Mouse (Mus musculus) activated CD4-positive, CD25-positive, alpha-beta regulatory T cell (primary cell): ENCODE measurements around the gene Pnkp. TPM values are rescaled to one million over a fixed set of nuclear protein-coding genes. Genes with fewer than 3 reads are reported as not detected.

Experiments
- polyA plus RNA-seq, 2 experiments: library from polyadenylated mRNA; unstranded; fragments of 100-300 nt; shearing (Covaris generic); gene quantifications; one replicate each; pipeline ENCODE4 v1.2.1; 2017

The Pnkp gene
- 10 to 100 TPM; 68.0 to 97.8 TPM for polyA plus RNA-seq

DNA sequence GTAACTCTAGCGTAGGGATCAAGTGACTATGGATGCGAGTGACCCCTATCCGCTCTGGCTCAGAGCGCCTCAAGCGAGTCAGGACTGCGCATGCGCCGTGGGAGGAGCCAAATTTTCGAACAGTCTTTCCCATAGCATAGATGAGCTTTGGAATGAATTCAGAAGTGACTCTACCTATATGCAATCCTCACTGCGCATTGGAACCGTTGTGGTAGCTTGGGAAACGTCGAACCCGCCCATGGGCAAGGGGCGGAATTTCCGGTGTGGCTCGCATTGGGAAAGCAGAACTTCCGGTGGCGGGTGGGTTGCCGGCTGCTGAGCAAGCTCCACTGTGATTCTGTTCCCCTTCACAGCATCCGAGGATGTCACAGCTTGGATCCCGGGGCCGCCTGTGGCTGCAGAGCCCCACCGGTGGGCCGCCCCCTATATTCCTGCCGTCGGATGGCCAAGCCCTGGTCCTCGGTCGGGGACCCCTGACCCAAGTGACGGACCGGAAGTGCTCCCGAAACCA lies at the start of gene Pnkp:
Pnkp (plus strand) TSS at position 98 of the 511 bp plus-strand sequence.

DNA sequence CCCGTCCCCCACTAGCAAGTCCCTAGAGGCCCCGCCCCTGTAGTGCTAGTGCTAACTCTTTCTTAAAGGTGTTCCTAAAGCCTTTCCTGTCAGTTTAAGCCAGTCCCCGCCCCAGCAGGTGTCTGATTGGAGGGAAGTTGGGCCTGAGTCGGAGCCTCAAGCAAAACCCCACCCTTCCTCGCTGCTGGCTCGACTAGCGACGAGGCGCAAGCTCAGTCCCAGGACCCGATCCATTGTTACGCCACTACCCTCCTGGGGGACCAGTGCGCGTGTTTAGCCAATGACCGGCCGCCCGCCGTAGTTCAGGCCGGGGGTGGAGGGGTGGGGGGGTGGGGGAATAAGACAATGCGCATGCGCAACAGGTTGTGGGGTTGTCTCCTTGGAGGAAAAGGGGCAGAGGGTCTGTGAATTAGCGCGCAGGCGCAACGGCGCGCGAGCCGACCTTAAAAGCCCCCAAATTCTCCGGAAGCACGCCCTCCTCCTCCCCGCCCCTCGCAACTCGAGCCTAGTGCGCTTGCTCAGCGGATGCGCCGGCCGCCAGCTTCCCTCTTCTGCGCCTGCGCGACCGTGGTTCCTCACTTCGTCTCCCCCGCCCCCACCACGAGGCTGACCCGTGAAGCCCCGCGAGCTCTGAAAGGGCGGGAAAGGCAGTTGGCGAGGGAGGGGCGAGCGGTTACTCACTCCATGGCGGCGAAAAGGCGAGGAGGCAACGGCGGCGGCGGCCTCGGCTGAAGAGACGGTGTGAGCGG lies 41.0 kb upstream of the Pnkp start, which contains the start of the genes Nup62 and Il4i1:
Nup62 (plus strand) TSS at position 368 of the 749 bp plus-strand sequence.
Il4i1 (plus strand) TSS at position 667 of the 749 bp plus-strand sequence.

DNA sequence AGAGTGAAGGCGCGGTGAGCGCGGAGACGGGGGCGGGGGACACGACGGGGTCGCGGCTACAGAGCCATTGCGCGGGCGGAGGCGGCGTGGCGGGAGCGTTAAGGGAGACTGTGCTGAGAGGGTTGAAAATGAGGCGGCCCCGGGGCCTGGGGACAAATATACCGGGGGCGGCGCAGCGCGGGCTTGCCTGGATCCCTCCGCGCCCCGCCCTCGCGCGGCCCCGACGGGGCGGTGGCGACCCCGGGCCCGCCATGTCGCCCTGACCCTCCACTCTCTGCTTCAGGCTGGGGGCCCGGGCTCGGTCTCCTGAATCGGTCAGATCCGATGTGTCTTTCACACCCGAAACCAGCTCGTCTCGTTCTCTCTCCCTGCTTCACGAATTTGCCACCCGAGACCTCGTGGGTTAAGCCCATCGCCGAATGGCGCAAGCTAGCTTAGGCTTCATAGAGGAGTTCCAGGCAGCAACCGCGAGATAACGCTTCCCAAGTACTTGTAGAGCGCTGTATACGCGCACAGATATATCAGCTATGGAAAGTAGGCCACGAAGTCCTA lies 40.4 kb upstream of the Pnkp start, which contains the start of gene Atf5:
Atf5 (minus strand) TSS at position 189 of the 552 bp plus-strand sequence.

DNA sequence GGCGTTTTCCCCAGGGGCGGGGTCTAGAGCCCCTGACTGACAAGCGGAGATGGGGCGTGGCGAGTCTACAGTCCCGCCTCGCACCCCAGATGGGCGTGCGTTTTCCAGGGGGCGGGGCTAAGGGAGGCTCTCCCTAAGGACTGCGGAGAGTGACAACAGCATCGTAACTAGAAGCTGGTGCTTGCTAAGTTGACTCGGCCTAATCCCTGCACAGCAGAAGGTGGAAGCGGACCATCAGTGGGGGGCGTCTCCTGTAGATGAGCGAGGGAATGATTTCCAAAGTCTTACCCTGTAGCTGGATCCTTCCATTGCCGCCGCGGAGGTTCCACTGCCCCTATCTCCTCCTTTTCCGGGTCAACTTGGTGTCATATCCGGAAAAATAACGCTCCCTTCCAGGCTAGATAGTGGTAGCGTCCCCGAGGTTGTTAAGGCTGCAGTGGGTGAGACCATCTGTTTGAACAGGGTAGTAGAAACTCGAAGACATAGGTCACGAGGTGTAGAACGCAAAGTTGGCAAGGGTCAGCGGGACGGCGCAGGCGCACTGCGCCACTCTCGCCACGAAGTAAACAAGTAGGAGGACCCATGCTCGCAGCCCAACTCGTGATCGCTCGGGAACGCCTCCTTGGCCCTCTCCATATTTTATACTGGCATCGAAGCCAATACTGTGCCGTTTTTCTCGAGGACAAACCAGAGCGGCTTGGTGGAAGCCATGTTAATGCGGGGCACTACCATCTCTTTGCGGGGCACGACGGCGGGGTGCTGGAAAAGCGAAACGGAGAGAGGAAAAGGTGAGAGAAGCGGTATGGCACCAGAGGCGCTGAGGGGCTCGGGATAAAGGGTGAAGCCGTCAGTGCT lies 8.2 kb upstream of the Pnkp start, which contains the start of the genes Akt1s1 and Tbc1d17:
Akt1s1 (plus strand) TSS at position 431 of the 855 bp plus-strand sequence.
Tbc1d17 (minus strand) TSS at position 519 of the 855 bp plus-strand sequence.

DNA sequence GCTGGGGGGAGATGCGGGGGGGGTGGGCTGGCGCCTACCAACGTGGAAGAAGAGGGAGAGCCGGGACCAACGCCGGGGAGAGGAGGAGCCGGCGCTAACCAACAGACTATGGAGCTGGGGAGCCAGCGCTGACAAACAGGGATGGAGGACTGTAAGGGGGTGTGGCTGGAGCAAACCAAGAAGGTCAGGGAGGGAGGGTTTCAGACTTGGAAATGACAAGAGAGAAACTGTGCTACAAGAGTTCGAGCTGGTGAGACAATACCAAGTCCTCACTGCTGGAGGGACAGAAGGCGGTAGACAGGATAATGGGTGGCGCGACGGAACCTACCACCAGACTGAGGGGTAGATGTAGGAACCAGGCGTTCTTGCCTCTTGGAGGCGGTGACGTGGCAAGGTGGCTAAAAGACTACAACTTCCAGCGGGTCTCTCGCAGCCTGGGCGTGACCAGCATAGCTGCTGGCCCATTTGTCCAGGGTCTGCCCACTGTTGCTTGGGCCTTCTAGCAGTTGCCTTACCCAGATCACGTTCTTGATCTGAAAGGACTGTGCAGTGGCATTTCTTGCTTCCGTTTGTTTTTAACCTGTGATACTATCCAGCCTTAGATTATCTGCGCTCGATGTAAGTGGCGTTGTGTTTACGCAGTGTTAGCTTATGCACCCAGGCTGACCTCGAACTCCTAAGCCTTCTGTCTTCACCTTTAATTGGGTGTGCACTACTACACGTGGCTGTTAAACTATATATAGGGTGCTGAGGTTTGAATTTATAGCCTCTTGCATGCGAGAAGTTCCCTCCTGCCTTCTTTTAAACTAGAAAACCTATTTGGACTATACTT lies 13.0 kb downstream of the Pnkp start, which contains the start of gene Ptov1:
Ptov1 (minus strand) TSS at position 92 of the 832 bp plus-strand sequence.

DNA sequence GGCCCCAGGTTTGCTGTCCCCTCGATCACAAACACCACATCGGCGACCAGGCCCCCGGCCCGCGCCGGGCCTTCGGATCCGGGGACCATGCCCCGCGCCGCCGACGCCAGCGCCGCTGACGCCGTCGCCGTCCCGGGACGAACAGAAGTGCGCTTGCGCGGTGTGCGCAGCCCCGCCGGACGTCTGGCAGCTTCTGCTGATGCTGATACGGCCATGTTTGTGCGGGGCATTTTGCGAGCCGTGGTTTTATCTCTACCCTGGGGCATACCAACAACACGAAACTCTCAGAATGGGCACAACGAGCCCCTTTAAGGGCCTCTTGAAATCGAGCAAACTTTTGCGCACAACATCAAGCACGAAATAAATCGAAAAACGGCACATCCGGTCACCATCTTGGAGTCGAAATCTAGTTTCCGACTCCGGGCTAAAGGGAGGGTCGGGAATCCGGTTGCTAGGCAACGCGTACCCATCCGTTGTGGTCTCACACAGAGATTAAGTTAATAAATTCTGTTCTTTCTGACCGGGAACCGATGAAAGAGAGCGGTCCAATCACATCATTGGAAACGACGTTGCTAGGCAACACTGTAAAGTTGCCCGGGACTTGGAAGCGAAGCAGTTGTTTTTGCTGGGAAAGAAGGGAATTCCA lies 35.5 kb downstream of the Pnkp start, which contains the start of gene Med25:
Med25 (minus strand) TSS at position 437 of the 646 bp plus-strand sequence.

DNA sequence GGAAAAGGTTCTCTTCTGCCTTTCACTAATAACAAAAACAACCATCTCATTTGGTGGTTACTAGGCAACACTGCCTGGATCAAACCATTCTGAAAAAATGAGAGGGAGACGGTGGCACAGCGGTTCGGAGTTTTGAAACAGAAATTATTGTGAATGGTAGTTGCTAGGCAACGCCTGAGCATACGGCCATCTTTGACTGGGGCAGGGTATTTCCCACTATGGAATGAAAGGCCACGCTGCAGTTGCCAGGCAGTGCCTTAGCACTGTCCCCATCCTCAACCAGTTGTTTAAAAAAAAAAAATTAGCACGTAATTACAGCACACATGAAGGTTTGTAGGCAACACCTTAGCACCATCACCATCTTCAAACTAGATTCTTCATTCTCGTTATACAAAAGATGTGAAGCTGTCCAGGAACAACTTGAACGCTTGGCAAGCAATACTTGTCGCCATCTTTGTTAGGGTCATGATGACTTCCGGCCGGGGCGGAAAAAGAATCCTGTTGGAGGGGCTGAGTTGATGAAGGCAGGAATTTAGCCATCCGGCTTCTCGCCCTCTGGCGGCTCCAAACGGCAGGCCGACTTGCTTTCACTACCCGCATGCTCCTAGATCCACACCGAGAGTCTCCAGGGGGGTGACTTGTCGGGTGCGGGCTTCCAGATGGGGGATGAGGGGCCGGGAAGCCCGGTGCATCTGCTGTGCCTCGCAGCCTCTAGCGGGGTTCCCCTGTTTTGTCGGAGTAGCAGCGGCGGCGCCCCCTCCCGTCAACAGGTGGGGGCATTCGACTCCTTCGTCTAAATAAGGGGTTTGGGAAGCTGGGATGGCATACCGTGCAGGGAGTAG lies 38.9 kb downstream of the Pnkp start, which contains the start of gene Fuz:
Fuz (plus strand) TSS at position 487 of the 842 bp plus-strand sequence.

Other genes with a start within 250 kb of the Pnkp start
- gene Myh14, start 186.3 kb upstream of the Pnkp start, polyA plus RNA-seq: under 1 TPM in 1 of 2 experiments, not detected in 1; 0.26 TPM
- gene Izumo2, start 148.4 kb upstream of the Pnkp start, polyA plus RNA-seq: not detected
- gene Vrk3, start 108.7 kb upstream of the Pnkp start, polyA plus RNA-seq: 10 to 100 TPM; 90.6 to 99.8 TPM
- under 1 TPM; 0.38 to 0.87 TPM for gene Zfp473, start 106.1 kb upstream of the Pnkp start, polyA plus RNA-seq
- gene Nup62, start 41.1 kb upstream of the Pnkp start, polyA plus RNA-seq: 10 to 100 TPM; 43.6 to 48.6 TPM
- gene Il4i1, start 40.8 kb upstream of the Pnkp start, polyA plus RNA-seq: 1 to 10 TPM; 1.6 to 5.2 TPM
- under 1 TPM; 0.32 to 0.52 TPM for gene Atf5, start 40.5 kb upstream of the Pnkp start, polyA plus RNA-seq
- 10 to 100 TPM; 18.0 to 26.0 TPM for gene Akt1s1, start 8.1 kb upstream of the Pnkp start, polyA plus RNA-seq
- 10 to 100 TPM; 59.0 to 77.7 TPM for gene Tbc1d17, start 8.1 kb upstream of the Pnkp start, polyA plus RNA-seq
- gene Ptov1, start 12.6 kb downstream of the Pnkp start, polyA plus RNA-seq: 10 to 100 TPM; 19.1 to 21.8 TPM
- 10 to 100 TPM; 53.6 TPM for gene Med25, start 35.6 kb downstream of the Pnkp start, polyA plus RNA-seq
- gene Fuz, start 38.9 kb downstream of the Pnkp start, polyA plus RNA-seq: 10 to 100 TPM; 28.0 to 39.1 TPM
- 10 to 100 TPM; 49.1 to 61.7 TPM for gene Ap2a1, start 72.4 kb downstream of the Pnkp start, polyA plus RNA-seq
- under 1 TPM; 0.14 to 0.18 TPM for gene Tsks, start 86.1 kb downstream of the Pnkp start, polyA plus RNA-seq
- under 1 TPM; 0.28 to 0.44 TPM for gene Cpt1c, start 117.7 kb downstream of the Pnkp start, polyA plus RNA-seq
- gene Prmt1, start 129.4 kb downstream of the Pnkp start, polyA plus RNA-seq: 100 to 1,000 TPM; 138 to 219 TPM
- 100 to 1,000 TPM; 173 to 194 TPM for gene Irf3, start 140.5 kb downstream of the Pnkp start, polyA plus RNA-seq
- gene Bcl2l12, start 141.6 kb downstream of the Pnkp start, polyA plus RNA-seq: 10 to 100 TPM; 24.3 to 26.9 TPM
- gene Scaf1, start 159.2 kb downstream of the Pnkp start, polyA plus RNA-seq: 10 to 100 TPM; 30.1 to 38.3 TPM
- 10 to 100 TPM; 21.5 to 34.7 TPM for gene Rras, start 160.8 kb downstream of the Pnkp start, polyA plus RNA-seq
- gene Prr12, start 195.7 kb downstream of the Pnkp start, polyA plus RNA-seq: 1 to 10 TPM; 3.3 to 6.1 TPM
- gene Nosip, start 205.3 kb downstream of the Pnkp start, polyA plus RNA-seq: 100 to 1,000 TPM; 130 to 137 TPM
- 1 to 10 TPM; 1.9 to 2.7 TPM for gene Prrg2, start 205.5 kb downstream of the Pnkp start, polyA plus RNA-seq
- gene Rcn3, start 235.1 kb downstream of the Pnkp start, polyA plus RNA-seq: 10 to 100 TPM in 1 of 2 experiments, 1 to 10 TPM in 1; 5.2 to 16.8 TPM
- 10 to 100 TPM in 1 of 2 experiments, 1 to 10 TPM in 1; 1.6 to 18.5 TPM for gene Fcgrt, start 246.7 kb downstream of the Pnkp start, polyA plus RNA-seq